Mouse (Mus musculus) hindbrain, embryonic 13.5 days (tissue): ENCODE data around the gene Gm973. TPM values are rescaled to one million over a fixed set of nuclear protein-coding genes. Genes with fewer than 3 reads are reported as not detected.
"Not testable (repeated sequence)": the region's sequence is repeated elsewhere in the genome, so short reads cannot be mapped to it uniquely, and the experiment has no call there.

ENCODE experiments used
- ATAC-seq: fragments of 200-750 bp; cut with Nextera tagmentation; 2 replicates; pipeline ENCODE4 v1.8.0; 2017; ENCODE audit warnings: moderate TSS enrichment; ENCODE audit not compliant: low FRiP score
- H3K27ac ChIP-seq: fragments of 300-500 bp; sonication (generic); 2 replicates; pipeline ENCODE4 v1.5.1; 2015; ENCODE audit warnings: inconsistent platforms, mild to moderate bottlenecking, moderate library complexity
- H3K27me3 ChIP-seq: fragments of 300-500 bp; sonication (generic); 2 replicates; pipeline ENCODE4 v1.6.1; 2015; ENCODE audit warnings: mild to moderate bottlenecking, inconsistent platforms
- H3K36me3 ChIP-seq: fragments of 300-500 bp; sonication (generic); 2 replicates; pipeline ENCODE4 v1.6.1; 2015; ENCODE audit warnings: mild to moderate bottlenecking, inconsistent platforms
- H3K4me1 ChIP-seq: fragments of 300-500 bp; sonication (generic); replicated peaks from 2 replicates; pipeline ENCODE4 v1.6.1; 2015; ENCODE audit warnings: inconsistent platforms
- H3K4me2 ChIP-seq: fragments of 300-500 bp; sonication (generic); 2 replicates; pipeline ENCODE4 v1.6.1; 2015; ENCODE audit warnings: inconsistent platforms, mild to moderate bottlenecking, moderate library complexity
- H3K4me3 ChIP-seq: fragments of 300-500 bp; sonication (generic); 2 replicates; pipeline ENCODE4 v1.5.1; 2015; ENCODE audit warnings: mild to moderate bottlenecking, inconsistent platforms
- H3K9ac ChIP-seq: fragments of 300-500 bp; sonication (generic); 2 replicates; pipeline ENCODE4 v1.6.1; 2015; ENCODE audit warnings: mild to moderate bottlenecking, inconsistent platforms
- H3K9me3 ChIP-seq: fragments of 300-500 bp; sonication (generic); 2 replicates; pipeline ENCODE4 v1.6.1; 2016; ENCODE audit warnings: inconsistent platforms
- WGBS: fragments of 180-500 bp; shearing (Covaris S2); methylation state at CpG from one replicate; pipeline ENCODE4 v1.1.7; 2015; 5-methylcytosine and 5-hydroxymethylcytosine counted together
- polyA plus RNA-seq: library from polyadenylated mRNA; unstranded; fragments of >200 nt; fragmentation: Nextera tagmentation; extraction: Ambion mirVana; gene quantifications from 2 replicates; pipeline ENCODE4 v1.2.1, GENCODE M21; 2015

Gene Gm973
- polyA plus RNA-seq, 1 experiment from 2014 or later = 8.6 TPM

- no peak for ATAC-seq
- Histone ChIP-seq H3K4me2 (no peak overlapping the region), H3K4me1 (no peaks in the 10 kb centered on the region; the same call in 1 of the 2 replicates), H3K9me3 (no peaks in the 10 kb centered on the region), H3K4me3 (no peak overlapping the region), H3K27ac (no peak overlapping the region), H3K27me3 (no peaks in the 10 kb centered on the region), H3K36me3 (no peaks in the 10 kb centered on the region), H3K9ac (no peak overlapping the region)
- WGBS = 92% methylated on average over 10 of the region's 10 CpGs
These were observed 103.1 kb downstream of the Gm973 start for GRCm38 (mm10) chr1:59619201-59619600.

- 33% methylated on average over 5 of the region's 5 CpGs for WGBS
These were observed 107.4 kb downstream of the Gm973 start for GRCm38 (mm10) chr1:59623325-59624017.

GRCm38 (mm10) chr1:59625410-59625809, 109.3 kb downstream of the Gm973 start:
- Histone ChIP-seq H3K4me3 (no peak overlapping the region), H3K36me3 (no peaks in the 10 kb centered on the region), H3K9ac (no peak overlapping the region), H3K27ac (no peak overlapping the region), H3K9me3 (no peaks in the 10 kb centered on the region), H3K4me1 (no peaks in the 10 kb centered on the region), H3K27me3 (no peaks in the 10 kb centered on the region), H3K4me2 (no peak overlapping the region)
- no peak for ATAC-seq
- 82% methylated on average over 5 of the region's 5 CpGs for WGBS

More at GRCm38 (mm10) chr1:59623325-59624017, 107.4 kb downstream of the Gm973 start:
- no peaks in the 10 kb centered on the region for H3K9me3 ChIP-seq
- no peak overlapping the region for H3K27ac ChIP-seq
- no peak overlapping the region for H3K9ac ChIP-seq
- H3K36me3 ChIP-seq = no peaks in the 10 kb centered on the region
- no peak overlapping the region for H3K4me2 ChIP-seq
- no peak overlapping the region for H3K4me3 ChIP-seq
- ATAC-seq = peak; percentile 97
- H3K4me1 ChIP-seq = no peaks in the 10 kb centered on the region
- H3K27me3 ChIP-seq = no peaks in the 10 kb centered on the region

GRCm38 (mm10) chr1:59629194-59629593, 113.1 kb downstream of the Gm973 start:
- WGBS = 66% methylated on average over 6 of the region's 6 CpGs
- Histone ChIP-seq H3K27ac (no peak overlapping the region), H3K9me3 (no peaks in the 10 kb centered on the region), H3K4me2 (no peak overlapping the region), H3K4me3 (no peak overlapping the region), H3K27me3 (no peaks in the 10 kb centered on the region), H3K4me1 (no peaks in the 10 kb centered on the region), H3K36me3 (no peaks in the 10 kb centered on the region), H3K9ac (no peak overlapping the region)
- no peak for ATAC-seq

GRCm38 (mm10) chr1:59630356-59630755, 114.3 kb downstream of the Gm973 start:
- H3K27ac ChIP-seq, H3K9me3 ChIP-seq, H3K4me1 ChIP-seq, H3K4me2 ChIP-seq, H3K4me3 ChIP-seq, ATAC-seq, H3K27me3 ChIP-seq, H3K36me3 ChIP-seq, H3K9ac ChIP-seq: not testable (repeated sequence)
- WGBS = 92% methylated on average over 6 of the region's 6 CpGs

GRCm38 (mm10) chr1:59631986-59632659, 116.1 kb downstream of the Gm973 start:
- Histone ChIP-seq H3K4me2 (no peak overlapping the region), H3K4me3 (no peak overlapping the region), H3K9ac (no peak overlapping the region), H3K27ac (no peak overlapping the region), H3K27me3 (no peaks in the 10 kb centered on the region), H3K4me1 (no peaks in the 10 kb centered on the region), H3K36me3 (no peaks in the 10 kb centered on the region), H3K9me3 (no peaks in the 10 kb centered on the region)
- ATAC-seq = no peak
- WGBS = 89% methylated on average over 5 of the region's 5 CpGs

- 37% methylated on average over 6 of the region's 6 CpGs for WGBS
- no peak overlapping the region for H3K27ac ChIP-seq
- no peak overlapping the region for H3K9ac ChIP-seq
- no peak overlapping the region for H3K4me2 ChIP-seq
- no peaks in the 10 kb centered on the region for H3K36me3 ChIP-seq
- no peaks in the 10 kb centered on the region for H3K9me3 ChIP-seq
- ATAC-seq = no peak
- no peak overlapping the region for H3K4me3 ChIP-seq
- H3K4me1 ChIP-seq = no peaks in the 10 kb centered on the region
- no peaks in the 10 kb centered on the region for H3K27me3 ChIP-seq
These were observed 117.0 kb downstream of the Gm973 start for GRCm38 (mm10) chr1:59633056-59633455.

GRCm38 (mm10) chr1:59636349-59636748, 120.3 kb downstream of the Gm973 start:
- Histone ChIP-seq H3K4me2 (no peak overlapping the region), H3K4me1 (no peaks in the 10 kb centered on the region), H3K27me3 (no peaks in the 10 kb centered on the region), H3K4me3 (no peak overlapping the region), H3K36me3 (peaks cover 7% of the 10 kb centered on the region), H3K9ac (no peak overlapping the region), H3K9me3 (no peaks in the 10 kb centered on the region), H3K27ac (no peak overlapping the region)
- no peak for ATAC-seq
- WGBS = 87% methylated on average over 1 of the region's 1 CpGs

GRCm38 (mm10) chr1:59638371-59638770, 122.3 kb downstream of the Gm973 start:
- 93% methylated on average over 3 of the region's 3 CpGs for WGBS
- ATAC-seq = no peak
- H3K4me3 ChIP-seq = no peak overlapping the region

GRCm38 (mm10) chr1:59642488-59642887, 126.4 kb downstream of the Gm973 start:
- WGBS = 93% methylated on average over 1 of the region's 1 CpGs
- Histone ChIP-seq H3K36me3 (peaks cover 36% of the 10 kb centered on the region), H3K27me3 (no peaks in the 10 kb centered on the region), H3K4me2 (no peak overlapping the region), H3K27ac (no peak overlapping the region), H3K4me3 (no peak overlapping the region), H3K9ac (no peak overlapping the region), H3K9me3 (no peaks in the 10 kb centered on the region), H3K4me1 (no peaks in the 10 kb centered on the region)
- ATAC-seq = no peak

More at GRCm38 (mm10) chr1:59638371-59638770, 122.3 kb downstream of the Gm973 start:
- no peak overlapping the region for H3K4me2 ChIP-seq
- H3K27ac ChIP-seq = no peak overlapping the region
- peaks cover 21% of the 10 kb centered on the region for H3K36me3 ChIP-seq
- H3K9me3 ChIP-seq = no peaks in the 10 kb centered on the region
- no peak overlapping the region for H3K9ac ChIP-seq
- no peaks in the 10 kb centered on the region for H3K27me3 ChIP-seq
- H3K4me1 ChIP-seq = no peaks in the 10 kb centered on the region

GRCm38 (mm10) chr1:59646502-59646901, 130.4 kb downstream of the Gm973 start:
- peaks cover 47% of the 10 kb centered on the region for H3K36me3 ChIP-seq
- H3K27me3 ChIP-seq, H3K9ac ChIP-seq, ATAC-seq, H3K4me2 ChIP-seq, H3K9me3 ChIP-seq, H3K4me1 ChIP-seq, H3K27ac ChIP-seq, H3K4me3 ChIP-seq: not testable (repeated sequence)
- 92% methylated on average over 2 of the region's 2 CpGs for WGBS

GRCm38 (mm10) chr1:59651201-59651819, 135.2 kb downstream of the Gm973 start:
- Histone ChIP-seq H3K9me3 (no peaks in the 10 kb centered on the region), H3K27me3 (no peaks in the 10 kb centered on the region), H3K4me3 (no peak overlapping the region), H3K27ac (no peak overlapping the region), H3K36me3 (peaks cover 40% of the 10 kb centered on the region), H3K9ac (no peak overlapping the region), H3K4me1 (no peaks in the 10 kb centered on the region), H3K4me2 (no peak overlapping the region)
- ATAC-seq = no peak
- 92% methylated on average over 3 of the region's 3 CpGs for WGBS
